Mouse (Mus musculus) CD4-positive helper T cell, adult 2 months (primary cell): ENCODE data around the gene Tnip1.
"Not testable (repeated sequence)": the region's sequence is repeated elsewhere in the genome, so short reads cannot be mapped to it uniquely, and the experiment has no call there.

Experiments
- DNase-seq: peaks from one replicate; pipeline ENCODE4 v3.0.0-alpha.2; 2012; ENCODE audit warnings: low read depth, missing footprints, low spot score

Tnip1 gene

GRCm38 (mm10) chr11:54972049-54972723, 9.5 kb upstream of the Tnip1 start:
- DNase-seq: peak; percentile 85

DNA sequence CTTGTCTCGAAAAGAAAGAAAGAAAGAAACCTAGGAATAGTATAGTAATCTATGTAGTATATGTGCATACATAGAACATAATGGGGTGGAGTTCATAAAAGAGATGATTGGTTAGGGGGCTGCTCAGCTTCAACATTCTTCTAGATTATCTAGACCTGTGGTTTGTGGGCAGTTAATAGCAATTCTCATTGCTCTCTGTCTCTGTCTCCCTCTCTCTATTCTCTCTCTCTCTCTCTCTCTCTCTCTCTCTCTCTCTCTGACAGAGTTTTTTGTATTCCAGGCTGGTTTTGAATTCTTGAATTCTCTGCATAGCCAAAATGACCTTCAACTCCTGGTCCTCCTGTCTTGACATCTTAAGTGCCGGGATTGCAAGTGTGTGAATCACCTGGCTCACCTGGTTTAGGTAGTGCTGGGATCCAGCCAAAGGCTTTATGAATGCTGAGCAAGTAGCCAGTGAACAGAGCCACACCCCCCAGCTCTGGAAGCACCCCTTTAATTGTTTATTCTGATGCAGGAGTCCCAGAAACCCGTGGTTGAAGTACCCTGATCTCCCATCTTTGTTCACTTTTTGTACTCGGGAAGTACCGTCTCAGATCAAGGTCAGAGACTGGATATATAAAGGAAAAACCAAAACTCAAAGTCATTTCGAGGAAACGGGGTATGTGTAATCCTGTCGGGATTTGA, 8.8 kb upstream of the Tnip1 start:
- no peak for DNase-seq

DNA sequence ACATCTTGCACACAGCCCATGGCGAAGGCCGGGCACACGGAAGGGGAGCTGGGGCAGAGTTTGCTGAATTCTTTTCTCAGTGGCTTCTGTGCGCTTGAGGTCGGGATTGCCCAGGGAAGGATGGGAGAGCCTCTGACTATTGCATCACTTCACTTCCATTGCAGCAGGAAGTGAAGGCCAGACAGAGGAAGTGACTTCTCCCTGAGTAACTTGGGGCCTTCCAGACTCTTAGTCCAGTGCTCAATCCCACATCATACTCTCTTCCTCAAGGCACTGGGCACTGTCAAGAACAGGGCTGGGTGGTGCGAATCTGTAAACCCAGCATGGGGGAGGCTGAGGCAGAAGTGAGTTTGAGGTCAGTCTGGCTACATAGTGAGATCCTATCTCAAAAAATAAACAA, 2.5 kb upstream of the Tnip1 start:
- DNase-seq: no peak

DNA sequence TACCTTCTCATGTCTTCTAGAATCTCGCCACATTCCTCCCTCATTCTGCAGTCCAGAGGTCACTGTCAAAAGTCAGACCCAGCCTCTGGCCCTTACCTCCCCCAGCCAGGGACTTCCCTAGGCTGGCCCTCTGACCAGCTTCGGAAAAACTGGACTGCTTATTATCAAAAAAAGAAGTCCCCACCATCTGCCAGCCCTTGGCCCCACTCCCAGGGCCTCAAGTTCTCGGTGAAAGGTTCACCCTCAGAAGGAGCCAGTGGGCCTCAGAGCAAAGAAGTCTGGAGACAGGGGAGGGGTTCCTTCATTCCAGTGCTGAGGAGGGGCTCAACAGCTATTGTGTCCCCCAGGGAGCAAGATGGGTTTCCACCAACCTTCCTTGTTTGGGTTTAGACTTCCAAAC, 796 bp downstream of the Tnip1 start:
- DNase-seq: no peak

- peak; percentile 56 for DNase-seq
Measured at GRCm38 (mm10) chr11:54961164-54961850, 1.4 kb downstream of the Tnip1 start.

- peak; percentile 57 for DNase-seq
Measured at GRCm38 (mm10) chr11:54960251-54960650, 2.5 kb downstream of the Tnip1 start.

DNA sequence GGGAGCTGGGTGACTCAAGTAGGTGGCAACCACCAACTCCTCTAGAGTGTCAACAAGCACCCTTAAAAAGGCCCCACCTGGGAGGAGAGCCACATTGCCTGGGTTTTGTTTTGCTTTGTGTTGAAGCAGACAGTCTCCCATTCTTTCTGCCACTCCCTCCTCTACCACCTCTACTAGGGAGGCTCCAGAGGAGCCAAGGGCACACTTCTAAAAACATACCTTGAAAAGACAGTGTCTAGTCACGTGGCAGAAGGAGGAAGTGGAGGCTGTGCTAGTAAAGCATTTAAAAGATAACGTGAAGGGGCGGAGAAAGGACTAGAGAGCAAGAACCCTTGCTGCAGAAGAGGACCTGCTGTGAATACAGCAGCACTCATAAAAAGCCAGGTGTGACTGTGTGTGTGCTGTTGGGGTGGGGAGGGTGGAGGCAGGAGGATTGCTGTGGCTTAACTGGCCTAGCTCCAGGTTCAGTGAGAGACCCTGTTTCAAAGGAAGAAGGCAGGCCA, 4.1 kb downstream of the Tnip1 start:
- DNase-seq: peak; percentile 85

DNA sequence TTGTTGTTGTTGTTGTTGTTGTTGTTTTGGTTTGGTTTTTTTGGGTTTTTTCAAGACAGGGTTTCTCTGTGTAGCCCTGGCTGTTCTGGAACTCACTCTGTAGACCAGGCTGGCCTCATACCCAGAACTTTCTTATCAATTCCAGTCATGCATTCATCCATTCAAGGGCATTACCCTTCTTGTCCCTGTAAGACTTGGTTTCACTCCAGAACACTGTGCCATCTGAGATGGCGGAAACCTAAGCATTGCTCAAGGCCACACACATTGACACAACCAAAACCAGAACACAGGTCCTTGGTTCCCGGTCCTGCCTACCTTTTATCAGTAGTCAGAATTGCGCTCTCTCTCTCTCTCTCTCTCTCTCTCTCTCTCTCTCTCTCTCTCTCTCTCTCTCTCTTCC, 5.0 kb downstream of the Tnip1 start:
- not testable (repeated sequence) for DNase-seq

DNA sequence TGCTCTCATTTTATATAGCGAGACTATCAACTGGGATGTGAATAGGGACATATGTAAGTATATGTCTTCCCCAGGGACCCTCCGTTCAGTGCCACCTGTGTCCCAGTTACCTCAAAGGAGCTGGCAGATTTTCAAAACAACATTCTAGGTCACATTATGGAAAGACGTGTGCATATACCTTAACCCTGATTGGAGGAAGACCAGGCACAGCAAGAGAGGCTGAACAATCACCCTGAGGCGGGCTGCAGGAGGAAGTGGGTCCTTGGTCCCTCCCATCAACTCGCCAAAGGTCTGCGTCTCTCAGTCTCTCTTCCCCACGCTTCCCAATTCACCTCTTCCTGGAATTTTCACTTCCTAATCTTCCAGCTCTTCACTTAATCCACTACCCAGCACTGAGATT, 5.8 kb downstream of the Tnip1 start:
- DNase-seq: peak; percentile 73

GRCm38 (mm10) chr11:54955735-54956480, 6.8 kb downstream of the Tnip1 start:
- DNase-seq: peak; percentile 98

- DNase-seq: not testable (repeated sequence)
Measured at GRCm38 (mm10) chr11:54955400-54955734, 7.3 kb downstream of the Tnip1 start.

DNA sequence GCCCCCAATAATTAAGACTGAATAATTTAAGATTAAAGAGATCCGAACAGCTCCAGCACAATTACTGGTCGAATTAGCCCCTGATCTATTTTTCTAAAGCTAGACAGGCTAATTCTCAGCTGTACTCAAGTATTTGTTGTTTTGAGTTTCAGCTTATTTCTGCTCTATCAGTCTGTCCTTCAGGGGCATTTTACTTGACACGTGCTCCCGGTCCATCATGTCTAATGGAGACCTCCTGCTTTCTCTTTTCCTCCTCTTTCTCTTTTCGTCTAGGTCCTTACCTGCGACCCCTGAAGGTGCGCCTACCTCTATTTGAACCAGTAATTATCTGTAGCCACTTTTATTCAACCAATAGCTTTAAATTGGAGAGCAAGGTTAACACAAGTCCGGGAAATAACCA, 8.0 kb downstream of the Tnip1 start:
- no peak for DNase-seq

GRCm38 (mm10) chr11:54953993-54954446, 8.7 kb downstream of the Tnip1 start:
- peak; percentile 71 for DNase-seq

DNA sequence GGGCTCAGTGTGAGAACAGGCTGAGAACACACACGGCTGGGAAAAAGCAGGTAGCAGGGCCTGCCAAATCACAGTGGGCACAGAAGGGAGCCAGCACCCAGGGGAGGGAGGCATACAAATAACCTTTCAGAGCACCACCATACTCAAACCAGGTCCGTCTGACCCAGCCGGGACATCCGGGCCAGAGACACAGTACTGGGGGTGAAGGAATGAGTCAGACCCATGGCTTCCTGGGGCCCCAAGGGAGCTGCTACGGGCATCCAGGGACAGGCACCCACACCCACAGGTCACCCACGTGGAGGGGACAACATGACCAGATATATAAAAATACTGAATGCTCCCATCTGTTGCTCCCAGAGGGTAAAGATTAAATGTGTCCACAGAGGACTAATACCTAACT, 10.1 kb downstream of the Tnip1 start:
- DNase-seq: peak; percentile 47

- no peak for DNase-seq
Measured at GRCm38 (mm10) chr11:54950684-54951083, 12.0 kb downstream of the Tnip1 start.

DNA sequence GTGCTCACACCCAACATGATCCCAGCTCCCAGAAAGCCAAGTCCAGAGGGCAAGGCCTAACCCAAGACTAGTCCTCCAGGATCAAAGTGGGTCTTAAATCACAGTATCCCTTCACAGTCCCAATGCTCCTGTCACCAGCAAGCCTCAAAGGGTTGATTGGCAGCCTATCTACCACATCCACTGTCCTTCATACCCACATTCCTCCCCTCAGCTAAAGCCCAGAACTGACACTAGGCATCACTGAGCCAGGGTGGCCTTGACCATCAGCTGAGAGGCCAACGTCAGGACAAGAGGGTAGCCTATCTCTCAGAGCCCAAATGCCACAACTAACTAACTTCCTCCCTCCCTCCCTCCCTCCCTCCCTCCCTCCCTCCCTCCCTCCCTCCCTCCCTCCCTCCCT, 13.0 kb downstream of the Tnip1 start:
- DNase-seq: no peak

GRCm38 (mm10) chr11:54944702-54945101, 18.0 kb downstream of the Tnip1 start:
- DNase-seq: no peak

DNA sequence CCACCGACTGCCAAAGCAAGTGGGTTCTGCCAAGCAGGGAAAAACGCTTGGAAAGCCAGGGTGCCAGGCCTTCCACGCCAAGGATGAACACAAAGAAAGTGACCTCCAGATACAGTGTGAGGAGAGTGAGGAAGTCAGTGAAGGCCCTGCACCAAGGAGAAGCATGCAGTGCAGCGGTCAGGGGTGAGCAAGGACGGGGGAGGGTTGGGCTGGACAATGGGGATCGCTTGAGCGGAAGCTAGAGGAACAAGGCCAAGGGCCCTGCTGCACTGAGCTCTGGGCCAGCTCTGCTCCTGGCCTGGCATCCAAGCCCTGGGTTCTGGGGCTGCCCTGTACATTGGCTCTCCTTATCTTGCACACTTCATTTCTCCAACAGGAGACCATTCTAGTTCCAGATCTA, 22.7 kb downstream of the Tnip1 start:
- no peak for DNase-seq

DNA sequence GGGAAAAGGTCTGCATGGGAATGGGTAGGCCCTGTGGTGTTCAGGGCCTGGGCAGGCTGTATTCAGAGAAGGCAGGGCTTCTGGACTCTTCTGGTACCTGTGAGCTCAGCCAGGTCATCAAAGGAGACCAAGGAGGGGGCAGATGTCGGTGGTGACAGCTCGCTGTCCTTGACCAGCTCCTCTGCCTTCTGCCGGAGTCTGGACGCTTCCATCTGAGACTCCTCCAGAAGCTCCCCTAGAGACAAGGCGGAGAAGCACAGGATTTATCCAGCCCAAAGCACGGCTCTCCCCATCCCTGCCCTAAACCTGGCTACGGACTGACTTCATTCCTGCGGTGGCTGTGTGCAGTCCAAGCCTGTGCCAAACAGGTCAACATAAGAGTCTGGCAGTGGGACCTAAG, 23.2 kb downstream of the Tnip1 start:
- no peak for DNase-seq

DNA sequence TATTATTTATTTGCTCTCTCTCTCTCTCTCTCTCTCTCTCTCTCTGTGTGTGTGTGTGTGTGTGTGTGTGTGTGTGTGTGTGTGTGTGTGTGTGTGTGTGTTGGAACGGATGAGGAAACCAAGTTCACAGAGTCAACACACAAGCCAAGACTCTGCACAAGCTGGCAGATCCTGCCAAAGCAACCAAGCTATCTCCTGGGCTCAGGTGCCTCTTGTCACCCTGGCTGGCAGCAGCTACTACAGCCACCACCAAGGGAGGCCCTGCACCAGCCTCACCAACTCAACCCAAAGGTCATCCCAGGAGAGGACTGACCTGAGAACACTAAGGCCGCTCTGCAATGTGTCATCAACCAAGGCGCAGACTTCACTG, 26.0 kb downstream of the Tnip1 start:
- DNase-seq: peak; percentile 53

DNA sequence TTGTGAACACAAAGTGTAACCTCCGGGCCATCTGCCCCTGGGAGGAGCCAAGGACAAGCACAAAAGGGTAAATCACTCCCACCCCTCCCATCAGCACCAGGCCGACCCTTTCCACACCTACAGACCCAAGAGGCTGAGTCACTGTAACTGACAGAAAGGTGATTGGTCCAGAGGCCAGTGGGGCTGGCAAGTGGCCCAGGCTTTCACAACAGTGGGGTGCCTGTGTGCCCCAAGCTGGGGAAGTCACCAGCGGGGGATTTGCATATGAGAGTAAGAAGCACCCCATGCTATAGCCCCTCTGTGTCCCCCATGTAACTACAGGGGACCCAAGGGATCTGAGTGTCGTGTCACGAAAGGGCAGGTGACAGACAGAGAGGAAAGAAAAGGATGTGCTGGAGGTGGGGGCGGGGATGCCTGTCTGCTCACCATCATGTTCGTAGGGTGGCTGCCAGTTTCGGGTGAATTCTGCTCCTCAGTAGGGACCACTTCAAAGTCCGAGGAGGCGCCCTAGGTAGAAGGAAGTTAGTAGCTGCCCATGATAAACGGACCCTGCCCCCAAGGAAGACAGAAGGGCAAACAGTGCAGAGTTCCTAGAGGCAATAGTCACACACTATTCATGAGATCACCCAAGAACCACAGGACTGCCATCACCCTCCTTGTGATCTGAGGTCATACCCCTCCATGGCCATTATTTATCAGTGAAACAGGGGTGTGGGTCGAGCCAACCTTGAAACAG, 26.5 kb downstream of the Tnip1 start:
- peak; percentile 51 for DNase-seq
